Mouse (Mus musculus) CH12.LX (cell line): Measurements from ENCODE around the gene Pla2g16. TPM values are rescaled to one million over a fixed set of nuclear protein-coding genes. Genes with fewer than 3 reads are reported as not detected.

Experiments
- DNase-seq: peaks from one replicate; pipeline ENCODE4 v3.0.0-alpha.2; 2013; ENCODE audit errors: extremely low read depth
- H3K27ac ChIP-seq: 2 replicates; pipeline ENCODE4 v1.5.1; 2012; ENCODE audit warnings: low read depth, mild to moderate bottlenecking, control low read depth, moderate library complexity; ENCODE audit not compliant: insufficient read depth
- H3K27me3 ChIP-seq: replicated peaks from 2 replicates; pipeline ENCODE3; 2012; ENCODE audit warnings: inconsistent platforms
- H3K36me3 ChIP-seq, 2 experiments: replicated peaks in 1 of 2; 2 replicates each; pipeline versions ENCODE3 to v1.6.1; 2012; ENCODE audit warnings: inconsistent platforms in 1 of 2, low read length in 1 of 2, mild to moderate bottlenecking in 1 of 2, mixed read lengths in 1 of 2, moderate library complexity in 1 of 2; ENCODE audit not compliant: control insufficient read depth in 1 of 2, insufficient read depth in 1 of 2
- H3K4me1 ChIP-seq, 2 experiments: 2 replicates each; pipeline ENCODE4 v1.6.1; 2012; ENCODE audit warnings: inconsistent platforms in 1 of 2, moderate library complexity in 1 of 2; ENCODE audit not compliant: insufficient read depth in 2 of 2, control insufficient read depth in 1 of 2
- H3K4me2 ChIP-seq: 2 replicates; pipeline ENCODE4 v1.6.1; 2012; ENCODE audit warnings: low read depth, mild to moderate bottlenecking, control low read depth; ENCODE audit not compliant: poor library complexity, insufficient read depth, severe bottlenecking
- H3K4me3 ChIP-seq, 3 experiments: fragments of 150-350 bp in 1 of 3; sonication (generic) in 1 of 3; replicated peaks in 1 of 3; 2 replicates each; pipeline versions ENCODE3 to v1.5.1; 2011 to 2012; ENCODE audit warnings: low read depth in 2 of 3, low read length in 2 of 3, mild to moderate bottlenecking in 2 of 3, moderate library complexity in 2 of 3, control low read depth in 1 of 3, improper control_type of control experiment in 1 of 3, inconsistent platforms in 1 of 3, mixed read lengths in 1 of 3; ENCODE audit not compliant: poor library complexity in 1 of 3
- H3K79me2 ChIP-seq: replicated peaks from 2 replicates; pipeline ENCODE4 v1.6.1; 2012; ENCODE audit warnings: mild to moderate bottlenecking, moderate library complexity; ENCODE audit not compliant: control insufficient read depth, poor library complexity, insufficient read depth, severe bottlenecking; ENCODE audit errors: extremely low read depth
- H3K9ac ChIP-seq: 2 replicates; pipeline ENCODE4 v1.6.1; 2012; ENCODE audit warnings: low read depth, mild to moderate bottlenecking, control low read depth, moderate library complexity; ENCODE audit not compliant: insufficient read depth
- H3K9me3 ChIP-seq: replicated peaks from 2 replicates; pipeline ENCODE3; 2012; ENCODE audit warnings: low read length, inconsistent platforms, mixed read lengths
- BHLHE40 ChIP-seq: IDR thresholded peaks from 2 replicates; pipeline ENCODE4 v1.6.1; 2011; ENCODE audit warnings: mild to moderate bottlenecking, low read depth, low read length, improper control_type of control experiment
- CHD2 ChIP-seq: IDR thresholded peaks from 2 replicates; pipeline ENCODE4 v1.6.1; 2011; ENCODE audit warnings: low read length, improper control_type of control experiment
- CTCF ChIP-seq, 2 experiments: IDR thresholded peaks in 1 of 2; conservative IDR thresholded peaks in 1 of 2; 2 replicates each; pipeline ENCODE4 v1.5.1; 2011 to 2012; ENCODE audit warnings: low read depth in 2 of 2, low read length in 2 of 2, improper control_type of control experiment in 1 of 2, inconsistent platforms in 1 of 2, mild to moderate bottlenecking in 1 of 2, moderate library complexity in 1 of 2
- E2F4 ChIP-seq: IDR thresholded peaks from 2 replicates; pipeline ENCODE4 v1.6.1; 2011; ENCODE audit warnings: low read depth, low read length, improper control_type of control experiment; ENCODE audit not compliant: insufficient replicate concordance
- EP300 ChIP-seq: IDR thresholded peaks from 2 replicates; pipeline ENCODE4 v1.6.1; 2011; ENCODE audit warnings: low read length, improper control_type of control experiment
- HCFC1 ChIP-seq: IDR thresholded peaks from 2 replicates; pipeline ENCODE4 v1.6.1; 2012; ENCODE audit warnings: low read depth, mild to moderate bottlenecking, inconsistent platforms, low read length, improper control_type of control experiment
- IRF4 ChIP-seq: IDR thresholded peaks from 2 replicates; pipeline ENCODE4 v1.6.1; 2014; ENCODE audit warnings: low read depth, mild to moderate bottlenecking, inconsistent platforms, low read length, improper control_type of control experiment
- JUN ChIP-seq: IDR thresholded peaks from 2 replicates; pipeline ENCODE4 v1.6.1; 2011; ENCODE audit warnings: low read depth, mild to moderate bottlenecking, low read length, improper control_type of control experiment, moderate library complexity; ENCODE audit not compliant: insufficient read depth
- JUND ChIP-seq: conservative IDR thresholded peaks from 2 replicates; pipeline ENCODE4 v1.6.1; 2011; ENCODE audit warnings: low read depth, low read length, improper control_type of control experiment
- MAX ChIP-seq: IDR thresholded peaks from 2 replicates; pipeline ENCODE4 v1.6.1; 2011; ENCODE audit warnings: low read length, improper control_type of control experiment
- MAZ ChIP-seq: IDR thresholded peaks from 2 replicates; pipeline ENCODE4 v1.6.1; 2012; ENCODE audit warnings: low read depth, mild to moderate bottlenecking, inconsistent platforms, low read length, improper control_type of control experiment, moderate library complexity
- MEF2A ChIP-seq: IDR thresholded peaks from 2 replicates; pipeline ENCODE4 v1.6.1; 2014; ENCODE audit warnings: low read depth, mild to moderate bottlenecking, inconsistent platforms, low read length, improper control_type of control experiment, borderline replicate concordance
- MXI1 ChIP-seq: IDR thresholded peaks from 2 replicates; pipeline ENCODE4 v1.6.1; 2011; ENCODE audit warnings: mild to moderate bottlenecking, low read depth, low read length, improper control_type of control experiment
- MYC ChIP-seq: IDR thresholded peaks from 2 replicates; pipeline ENCODE4 v1.6.1; 2011; ENCODE audit warnings: low read depth, mild to moderate bottlenecking, improper control_type of control experiment, low read length
- NELFE ChIP-seq: IDR thresholded peaks from 2 replicates; pipeline ENCODE4 v1.6.1; 2011; ENCODE audit warnings: low read depth, low read length, improper control_type of control experiment
- POLR2A ChIP-seq: IDR thresholded peaks from 2 replicates; pipeline ENCODE4 v1.6.1; 2011; ENCODE audit warnings: low read depth, mild to moderate bottlenecking, improper control_type of control experiment, low read length
- RAD21 ChIP-seq: IDR thresholded peaks from 2 replicates; pipeline ENCODE4 v1.6.1; 2011; ENCODE audit warnings: low read depth, mild to moderate bottlenecking, low read length, improper control_type of control experiment, moderate library complexity
- RCOR1 ChIP-seq: conservative IDR thresholded peaks from 2 replicates; pipeline ENCODE4 v1.6.1; 2012; ENCODE audit warnings: low read depth, mild to moderate bottlenecking, inconsistent platforms, low read length, improper control_type of control experiment
- TBP ChIP-seq: conservative IDR thresholded peaks from 2 replicates; pipeline ENCODE4 v1.6.1; 2011; ENCODE audit warnings: low read depth, low read length, improper control_type of control experiment
- TCF12 ChIP-seq: IDR thresholded peaks from 2 replicates; pipeline ENCODE4 v1.6.1; 2014; ENCODE audit warnings: low read depth, mild to moderate bottlenecking, inconsistent platforms, low read length, improper control_type of control experiment
- ZMIZ1 ChIP-seq: IDR thresholded peaks from 2 replicates; pipeline ENCODE4 v1.6.1; 2012; ENCODE audit warnings: low read depth, mild to moderate bottlenecking, inconsistent platforms, low read length, improper control_type of control experiment
- ZNF384 ChIP-seq: IDR thresholded peaks from 2 replicates; pipeline ENCODE4 v1.6.1; 2012; ENCODE audit warnings: low read depth, low read length, improper control_type of control experiment, inconsistent platforms
- dilution Hi-C: fragments of 300-500 bp; cut with MboI; formaldehyde crosslinking; loops from 2 replicates; pipeline ENCODE4 v1.14.3; 2020; ENCODE audit warnings: low sequenced_read_pairs; ENCODE audit not compliant: extremely low pct_unique_long_range_greater_than_20kb, extremely low pct_ligation_motif_present
- in situ Hi-C: fragments of 300-500 bp; cut with MboI; formaldehyde crosslinking; loops from 3 replicates; pipeline ENCODE4 v1.14.3; 2019; ENCODE audit warnings: low sequenced_read_pairs, low pct_ligation_motif_present, low pct_unique_long_range_greater_than_20kb, mixed read lengths
- polyA plus RNA-seq: library from polyadenylated mRNA; unstranded; fragments of >175 nt; gene quantifications from 2 replicates; pipeline ENCODE4 v1.2.1, GENCODE M21; 2012; ENCODE audit warnings: low read depth; ENCODE audit not compliant: insufficient read length
- total RNA-seq, 2 experiments: library from RNA; depleted of rRNA; stranded (reverse); fragments of 300-350 nt in 1 of 2; fragments of >200 nt in 1 of 2; gene quantifications; 2 replicates each; pipeline ENCODE4 v1.2.3; 2012 to 2014

The Pla2g16 gene
- total and polyA plus RNA-seq, 3 experiments = 15.4 to 28.2 (median 19.5) TPM

GRCm38 (mm10) chr19:7564457-7564856, 7.2 kb downstream of the Pla2g16 start:
- H3K4me1 ChIP-seq = peaks cover 3 to 35% of the 10 kb centered on the region in 2 experiments; a peak in 3 of 4 replicates
- no peak for TF ChIP-seq RAD21
- no peak for TF ChIP-seq CHD2
- no peak for TF ChIP-seq E2F4
- TF ChIP-seq CTCF (conservative IDR thresholded peaks at IDR 0.05 in 1 of 2, IDR thresholded peaks at IDR 0.05 in 1 of 2; ENCODE audit: low read depth in 2 of 2, low read length in 2 of 2) = no peak
- no peak for TF ChIP-seq JUN
- TF ChIP-seq, all 38 proteins: peak for 0
- H3K4me3 ChIP-seq = no peak overlapping the region
- no peak overlapping the region for H3K9ac ChIP-seq
- H3K36me3 ChIP-seq = peaks cover 2 to 18% of the 10 kb centered on the region in 2 experiments
- no peak for DNase-seq
- H3K27me3 ChIP-seq = no peaks in the 10 kb centered on the region
- dilution Hi-C loops = no loop called here
- in situ Hi-C loops = no loop called here
- no peaks in the 10 kb centered on the region; the same call in 1 of the 2 replicates for H3K79me2 ChIP-seq
- no peaks in the 10 kb centered on the region for H3K9me3 ChIP-seq
- H3K27ac ChIP-seq = no peak overlapping the region
- no peak overlapping the region for H3K4me2 ChIP-seq

- Histone ChIP-seq H3K9me3 (no peaks in the 10 kb centered on the region), H3K9ac (no peak overlapping the region), H3K27me3 (no peaks in the 10 kb centered on the region), H3K4me3 (no peak overlapping the region), H3K4me1 (peaks cover 3 to 19% of the 10 kb centered on the region in 2 experiments; a peak in 3 of 4 replicates), H3K27ac (no peak overlapping the region), H3K36me3 (peaks cover 2 to 10% of the 10 kb centered on the region in 2 experiments), H3K79me2 (no peaks in the 10 kb centered on the region), H3K4me2 (no peak overlapping the region)
- dilution Hi-C loops = no loop called here
- TF ChIP-seq ZNF384 (no peak), BHLHE40 (no peak), CTCF (conservative IDR thresholded peaks at IDR 0.05 in 1 of 2, IDR thresholded peaks at IDR 0.05 in 1 of 2; ENCODE audit: low read depth in 2 of 2, low read length in 2 of 2) (no peak), MAX (no peak), POLR2A (no peak), JUN (no peak), MAZ (no peak), TBP (no peak), JUND (no peak), IRF4 (no peak), ZMIZ1 (no peak), HCFC1 (no peak), NELFE (no peak), MEF2A (no peak), RCOR1 (no peak), RAD21 (no peak), TCF12 (no peak), MXI1 (no peak), MYC (no peak), EP300 (no peak)
- DNase-seq = no peak
- in situ Hi-C loops = no loop called here
These were observed 9.6 kb downstream of the Pla2g16 start for GRCm38 (mm10) chr19:7566826-7567225.
